8 mouse cellular contexts compared by ENCODE assay signal in genomic region chr17:28042299-28042771, GRCm38 (mm10). TPM values are rescaled to one million over a fixed set of nuclear protein-coding genes. Genes with fewer than 3 reads are reported as not detected.
DNase-seq lines count a peak whose midpoint lies in the region; ATAC-seq lines count a peak whose summit lies in the region.

No protein-coding gene starts in this region.

- H3K4me1 ChIP-seq in neural tube, embryonic 11.5 days (ENCODE audit: control insufficient read depth, insufficient read depth, low read length), result peaks cover 29% of the 10 kb centered on the region
- H3K4me1 ChIP-seq in forebrain, embryonic 13.5 days, result peaks cover 58% of the 10 kb centered on the region
- peaks cover 34% of the 10 kb centered on the region for H3K4me1 ChIP-seq in midbrain, embryonic 11.5 days (ENCODE audit: control insufficient read depth, insufficient read depth, low read length)

- peak overlapping the region; percentile 67; the same call in 1 of the 2 replicates for H3K27ac ChIP-seq in neural tube, embryonic 11.5 days (ENCODE audit: low read depth, low read length)
- H3K27ac ChIP-seq in forebrain, embryonic 13.5 days, result peak overlapping the region; percentile 83
- H3K27ac ChIP-seq in midbrain, embryonic 11.5 days (ENCODE audit: low read depth, low read length), result no peak overlapping the region

- peak overlapping the region; percentile 25 for H3K4me3 ChIP-seq in neural tube, embryonic 11.5 days (ENCODE audit: low read depth, low read length)
- peak overlapping the region; percentile 25 for H3K4me3 ChIP-seq in forebrain, embryonic 13.5 days
- H3K4me3 ChIP-seq in midbrain, embryonic 11.5 days (ENCODE audit: low read depth, low read length), result no peak overlapping the region

- no peaks in the 10 kb centered on the region for H3K27me3 ChIP-seq in neural tube, embryonic 11.5 days (ENCODE audit: control insufficient read depth, insufficient read depth, low read length)
- no peaks in the 10 kb centered on the region for H3K27me3 ChIP-seq in forebrain, embryonic 13.5 days
- H3K27me3 ChIP-seq in midbrain, embryonic 11.5 days (ENCODE audit: control insufficient read depth, insufficient read depth, low read length), result no peaks in the 10 kb centered on the region

- peaks cover 4% of the 10 kb centered on the region; the same call in 1 of the 2 replicates for H3K36me3 ChIP-seq in neural tube, embryonic 11.5 days (ENCODE audit: control insufficient read depth, insufficient read depth, low read length)
- H3K36me3 ChIP-seq in forebrain, embryonic 13.5 days (ENCODE audit: poor library complexity, severe bottlenecking), result peaks cover 32% of the 10 kb centered on the region
- no peaks in the 10 kb centered on the region; the same call in 1 of the 2 replicates for H3K36me3 ChIP-seq in midbrain, embryonic 11.5 days (ENCODE audit: control insufficient read depth, insufficient read depth, low read length)

- no peaks in the 10 kb centered on the region for H3K9me3 ChIP-seq in neural tube, embryonic 11.5 days (ENCODE audit: control insufficient read depth, low read length)
- H3K9me3 ChIP-seq in forebrain, embryonic 13.5 days (replicated peaks), result no peaks in the 10 kb centered on the region
- H3K9me3 ChIP-seq in midbrain, embryonic 11.5 days (ENCODE audit: control insufficient read depth, low read length), result no peaks in the 10 kb centered on the region

- no peak for DNase-seq in neural tube, embryonic 11.5 days (ENCODE audit: low spot score)
- DNase-seq in neural tube, embryonic 10.5 days (ENCODE audit: extremely low spot score, low spot score), result no peak
- peak; percentile 53 to 63 for DNase-seq in layer of hippocampus, adult 18-20 months (ENCODE audit: low spot score in 2 of 2)
- no peak for DNase-seq in midbrain, embryonic 11.5 days (ENCODE audit: low spot score, missing footprints)
- no peak for DNase-seq in ovary, postnatal 36 days (ENCODE audit: low spot score)
- DNase-seq in yolk sac, embryonic 10.5 days (ENCODE audit: low spot score), result no peak

- no peak; the same call in 1 of the 2 replicates for ATAC-seq in neural tube, embryonic 11.5 days (ENCODE audit: insufficient read depth, low FRiP score, low TSS enrichment)
- peak; percentile 83 for ATAC-seq in forebrain, embryonic 13.5 days
- 0 out of 2 replicates have a peak, but pooled peaks have one; percentile 14 for ATAC-seq in midbrain, embryonic 11.5 days (ENCODE audit: low FRiP score)
- ATAC-seq in activated CD4-positive, CD25-positive, alpha-beta regulatory T cell, adult 4 months, result no peak

- peak overlapping the region; percentile 33 for H3K4me2 ChIP-seq in neural tube, embryonic 11.5 days (ENCODE audit: low read depth)
- H3K4me2 ChIP-seq in forebrain, embryonic 13.5 days, result peak overlapping the region; percentile 58
- peak overlapping the region; percentile 22 for H3K4me2 ChIP-seq in midbrain, embryonic 11.5 days

- 65% methylated on average over 23 of the region's 23 CpGs for WGBS in neural tube, embryonic 11.5 days
- WGBS in forebrain, embryonic 13.5 days, result 29% methylated on average over 23 of the region's 23 CpGs
- 68% methylated on average over 23 of the region's 23 CpGs for WGBS in midbrain, embryonic 11.5 days

- peak overlapping the region; percentile 49 for H3K9ac ChIP-seq in neural tube, embryonic 11.5 days (ENCODE audit: low read length)
- H3K9ac ChIP-seq in forebrain, embryonic 13.5 days, result peak overlapping the region; percentile 72
- H3K9ac ChIP-seq in midbrain, embryonic 11.5 days (ENCODE audit: low read length), result peak overlapping the region; percentile 13; the same call in 1 of the 2 replicates

RNA-seq across cellular contexts. Expression of gene Tcp11, which starts 38.1 kb away (rescaled TPM):
- 0.69 and 0.76 TPM in 2 replicates for polyA plus RNA-seq in neural tube, embryonic 11.5 days (2014; fragmentation: Nextera tagmentation; extraction: Ambion mirVana)
- polyA plus RNA-seq in forebrain, embryonic 13.5 days (2015; fragmentation: Nextera tagmentation; extraction: Ambion mirVana), result 1.4 TPM in 2 replicates
- 1 to 10 TPM in 1 of 2 experiments, under 1 TPM in 1; 0.68 to 1.6 TPM for total RNA-seq in layer of hippocampus, adult 18-20 months (2021)
- polyA plus RNA-seq in midbrain, embryonic 11.5 days (2014; fragmentation: Nextera tagmentation; extraction: Ambion mirVana), result 0.70 and 1.0 TPM in 2 replicates
- 1 to 10 TPM; 1.0 to 1.6 TPM for polyA plus RNA-seq in activated CD4-positive, CD25-positive, alpha-beta regulatory T cell, adult 4 months (2017; shearing (Covaris generic))

Comparison
In these comparisons a context has a peak if more than half of its experiments do, and no peak if none do; other contexts are left out.
1. ATAC-seq: peak in forebrain, embryonic 13.5 days (single experiment) and midbrain, embryonic 11.5 days (single experiment); none in neural tube, embryonic 11.5 days (single experiment) and activated CD4-positive, CD25-positive, alpha-beta regulatory T cell, adult 4 months (single experiment).
2. DNase-seq: peak in layer of hippocampus, adult 18-20 months (2 of 2); none in neural tube, embryonic 11.5 days (single experiment), neural tube, embryonic 10.5 days (single experiment), midbrain, embryonic 11.5 days (single experiment), ovary, postnatal 36 days (single experiment) and yolk sac, embryonic 10.5 days (single experiment).
3. H3K9ac ChIP-seq: peak in every context shown above with its lines; median percentile 72 in forebrain, embryonic 13.5 days; 49 in neural tube, embryonic 11.5 days; 13 in midbrain, embryonic 11.5 days.
4. Peak in every context shown above with its lines, with median percentiles within 50 percentile points of each other: H3K4me2 ChIP-seq.